Mouse (Mus musculus): ENCODE measurements at regions not wholly inside any gene's neighbourhood (a gene's known extent, or its start where the extent isn't known, plus 50 kb on each side); places are given as distances from the start of the nearest gene placed in this dataset.

DNA sequence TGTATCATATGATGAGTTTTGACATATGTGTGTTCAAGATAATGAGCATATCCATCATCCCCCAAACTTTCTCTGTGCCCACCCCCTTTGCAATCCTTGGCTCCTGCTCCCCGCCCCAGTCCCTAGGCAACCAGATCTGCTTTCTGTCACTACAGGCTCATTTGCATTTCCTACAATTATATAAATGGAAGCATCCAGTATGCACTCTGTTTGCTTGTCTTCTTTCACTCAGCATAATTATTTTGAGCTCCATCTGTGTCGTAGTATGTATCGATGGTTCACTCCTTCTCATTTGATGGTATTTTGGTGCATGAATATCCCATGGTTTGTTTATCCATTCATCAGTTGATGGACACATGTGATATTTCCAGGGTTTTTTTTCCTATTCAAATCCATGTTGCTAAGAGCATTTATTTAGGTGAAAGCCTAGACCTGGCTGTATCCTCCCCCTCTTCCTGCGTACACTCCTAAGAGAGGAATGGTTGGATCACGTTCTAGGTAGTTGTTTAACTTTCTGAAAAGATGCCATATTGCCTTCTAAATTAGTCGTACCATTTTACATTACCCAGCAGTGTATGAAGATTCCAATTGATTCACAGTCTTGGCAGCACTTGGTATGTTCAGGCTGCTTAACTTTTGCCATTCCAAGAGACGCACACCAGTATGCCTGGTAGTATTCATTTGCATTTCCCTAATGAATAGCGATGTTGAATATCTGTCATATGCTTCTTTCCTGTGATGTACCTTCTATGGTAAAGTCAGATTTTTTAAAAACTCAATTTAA, 127.1 kb upstream of the Gm4791 start:
- no peak overlapping the region for H3K4me2 ChIP-seq
- H3K36me3 ChIP-seq = no peaks in the 10 kb centered on the region
- H3K9me3 ChIP-seq (replicated peaks) = no peaks in the 10 kb centered on the region
- no peak overlapping the region for H3K9ac ChIP-seq
- WGBS = 85% methylated on average over 8 of the region's 8 CpGs
- H3K27ac ChIP-seq = no peak overlapping the region
- no peaks in the 10 kb centered on the region for H3K4me1 ChIP-seq (replicated peaks)
- ATAC-seq (replicated peaks; ENCODE audit: insufficient number of reproducible peaks, insufficient read depth, low FRiP score, low read depth) = no peak
- no peaks in the 10 kb centered on the region for H3K27me3 ChIP-seq
- H3K4me3 ChIP-seq = no peak overlapping the region

DNA sequence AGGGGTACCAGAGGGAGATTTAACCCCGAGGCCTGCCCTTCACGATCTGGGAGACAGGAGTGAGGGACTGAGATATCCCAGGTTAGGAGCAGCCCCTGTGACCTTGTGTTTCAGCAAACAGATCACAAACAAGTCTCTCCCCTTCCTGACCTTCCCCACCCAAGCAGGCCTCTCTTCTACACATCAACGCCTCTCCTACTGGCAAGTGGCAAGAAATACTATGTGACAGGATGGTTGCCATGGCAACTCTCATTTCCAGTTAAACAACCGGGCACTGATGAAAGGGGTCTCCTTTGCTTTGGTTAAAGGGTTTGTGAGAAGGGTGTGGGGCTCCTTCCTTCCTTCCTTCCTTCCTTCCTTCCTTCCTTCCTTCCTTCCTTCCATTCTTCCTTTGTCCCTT, 134.6 kb upstream of the Gm4791 start:
- H3K27ac ChIP-seq = no peak overlapping the region
- H3K4me2 ChIP-seq = no peak overlapping the region
- no peaks in the 10 kb centered on the region for H3K27me3 ChIP-seq
- H3K4me1 ChIP-seq (replicated peaks) = no peaks in the 10 kb centered on the region
- H3K9ac ChIP-seq = no peak overlapping the region
- WGBS = 29% methylated on average over 4 of the region's 4 CpGs
- H3K9me3 ChIP-seq (replicated peaks) = no peaks in the 10 kb centered on the region
- ATAC-seq (replicated peaks; ENCODE audit: insufficient number of reproducible peaks, insufficient read depth, low FRiP score, low read depth) = no peak
- no peaks in the 10 kb centered on the region for H3K36me3 ChIP-seq
- no peak overlapping the region for H3K4me3 ChIP-seq

DNA sequence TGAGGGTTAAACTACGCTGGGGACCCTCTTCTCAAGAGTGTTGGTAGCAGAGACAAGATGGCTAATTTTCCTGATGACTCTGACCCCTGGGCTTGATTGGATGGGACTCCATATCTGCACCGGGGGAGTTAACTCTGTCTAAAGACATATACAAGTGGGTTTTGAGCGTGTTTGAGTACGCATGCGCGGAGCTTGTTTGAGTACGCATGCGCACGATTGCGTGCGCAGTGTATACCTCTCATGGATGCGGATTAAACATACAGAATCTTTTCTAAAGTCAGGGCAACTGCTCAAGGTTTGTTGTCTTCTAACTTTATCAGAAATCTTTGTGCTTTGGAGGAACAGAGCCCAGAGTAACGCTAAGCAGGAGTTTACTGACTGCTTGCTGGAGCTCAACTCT, 146.8 kb upstream of the Gm4791 start:
- H3K4me3 ChIP-seq = no peak overlapping the region
- no peak for ATAC-seq (replicated peaks; ENCODE audit: insufficient number of reproducible peaks, insufficient read depth, low FRiP score, low read depth)
- no peaks in the 10 kb centered on the region for H3K4me1 ChIP-seq (replicated peaks)
- no peak overlapping the region for H3K9ac ChIP-seq
- 89% methylated on average over 13 of the region's 13 CpGs for WGBS
- H3K9me3 ChIP-seq (replicated peaks) = no peaks in the 10 kb centered on the region
- H3K4me2 ChIP-seq = no peak overlapping the region
- H3K27me3 ChIP-seq = peaks cover 6% of the 10 kb centered on the region; the same call in 1 of the 2 replicates
- no peaks in the 10 kb centered on the region for H3K36me3 ChIP-seq
- no peak overlapping the region for H3K27ac ChIP-seq

DNA sequence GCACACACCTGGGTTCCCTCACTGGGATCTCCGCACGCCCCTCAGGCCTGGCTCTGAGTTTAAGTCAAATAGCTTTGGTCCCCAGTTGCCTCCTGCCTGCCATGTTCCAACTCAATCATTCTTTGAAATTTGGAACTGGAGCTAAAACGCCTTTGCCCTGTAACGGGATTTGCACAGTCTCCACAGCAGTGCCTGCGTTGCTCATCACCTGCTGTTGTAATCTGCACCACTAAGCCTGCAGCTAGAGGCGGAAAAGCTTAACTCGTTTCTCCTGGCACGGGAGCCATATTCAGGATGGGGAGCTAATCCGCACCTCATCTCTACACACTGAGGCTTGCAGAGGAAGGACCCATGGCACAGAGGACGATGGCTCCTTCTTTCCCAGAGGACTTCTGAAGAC, 147.2 kb upstream of the Gm4791 start:
- ATAC-seq (replicated peaks; ENCODE audit: insufficient number of reproducible peaks, insufficient read depth, low FRiP score, low read depth) = no peak
- Histone ChIP-seq H3K27ac (no peak overlapping the region), H3K9ac (no peak overlapping the region), H3K36me3 (no peaks in the 10 kb centered on the region), H3K9me3 (replicated peaks) (no peaks in the 10 kb centered on the region), H3K4me3 (no peak overlapping the region), H3K4me2 (no peak overlapping the region), H3K27me3 (peaks cover 6% of the 10 kb centered on the region; the same call in 1 of the 2 replicates), H3K4me1 (replicated peaks) (no peaks in the 10 kb centered on the region)
- 72% methylated on average over 10 of the region's 10 CpGs for WGBS

DNA sequence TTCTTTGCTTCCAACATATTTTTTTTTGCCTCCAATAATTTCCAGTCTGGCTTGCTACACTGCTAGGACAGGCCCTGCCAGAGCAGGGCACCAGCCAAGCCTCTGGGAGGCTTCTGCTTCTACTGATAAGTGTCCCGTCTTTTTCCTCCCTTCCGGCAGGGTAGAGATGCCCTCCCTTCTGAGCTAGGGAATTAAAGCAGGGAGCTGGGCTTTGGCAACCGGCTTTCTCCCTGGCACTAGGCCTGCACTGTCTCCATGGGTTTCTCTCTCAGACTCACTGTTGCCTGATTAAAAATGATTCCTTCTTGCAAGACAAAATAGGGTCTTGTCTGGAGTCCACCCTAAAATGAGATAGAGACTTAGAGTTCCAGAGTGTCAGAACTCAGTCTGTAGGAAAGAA, 153.3 kb upstream of the Gm4791 start:
- 36% methylated on average over 3 of the region's 3 CpGs for WGBS

DNA sequence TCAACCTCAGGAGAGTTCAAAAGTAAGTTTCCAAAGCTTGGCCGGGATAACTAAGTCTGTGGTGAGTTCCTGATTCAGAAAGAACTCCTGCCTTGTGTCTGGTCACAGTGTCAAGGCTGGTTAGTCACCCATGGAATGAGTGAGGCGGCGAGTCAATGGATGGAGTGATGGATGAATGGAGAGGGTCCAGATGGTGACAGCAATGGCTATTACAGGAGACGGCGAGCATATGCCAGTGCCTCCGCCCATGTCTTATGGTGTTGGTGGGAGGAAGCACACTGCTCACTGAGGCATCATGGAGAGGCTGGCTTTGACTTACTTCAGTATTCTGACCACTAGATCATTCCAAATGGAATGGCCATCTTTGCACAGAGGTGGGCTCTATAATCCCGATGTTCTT, 154.8 kb upstream of the Gm4791 start:
- ATAC-seq (replicated peaks; ENCODE audit: insufficient number of reproducible peaks, insufficient read depth, low FRiP score, low read depth) = no peak
- Histone ChIP-seq H3K9ac (no peak overlapping the region), H3K4me1 (replicated peaks) (no peaks in the 10 kb centered on the region), H3K27me3 (no peaks in the 10 kb centered on the region), H3K4me2 (no peak overlapping the region), H3K36me3 (no peaks in the 10 kb centered on the region), H3K4me3 (no peak overlapping the region), H3K27ac (no peak overlapping the region), H3K9me3 (replicated peaks) (no peaks in the 10 kb centered on the region)
- 85% methylated on average over 7 of the region's 7 CpGs for WGBS

More for the DNA sequence above, 153.3 kb upstream of the Gm4791 start:
- H3K4me2 ChIP-seq = no peak overlapping the region
- H3K4me3 ChIP-seq = no peak overlapping the region
- H3K27me3 ChIP-seq = no peaks in the 10 kb centered on the region
- ATAC-seq (replicated peaks; ENCODE audit: insufficient number of reproducible peaks, insufficient read depth, low FRiP score, low read depth) = no peak
- no peak overlapping the region for H3K9ac ChIP-seq
- no peaks in the 10 kb centered on the region for H3K36me3 ChIP-seq
- H3K4me1 ChIP-seq (replicated peaks) = no peaks in the 10 kb centered on the region
- no peak overlapping the region for H3K27ac ChIP-seq
- H3K9me3 ChIP-seq (replicated peaks) = no peaks in the 10 kb centered on the region

DNA sequence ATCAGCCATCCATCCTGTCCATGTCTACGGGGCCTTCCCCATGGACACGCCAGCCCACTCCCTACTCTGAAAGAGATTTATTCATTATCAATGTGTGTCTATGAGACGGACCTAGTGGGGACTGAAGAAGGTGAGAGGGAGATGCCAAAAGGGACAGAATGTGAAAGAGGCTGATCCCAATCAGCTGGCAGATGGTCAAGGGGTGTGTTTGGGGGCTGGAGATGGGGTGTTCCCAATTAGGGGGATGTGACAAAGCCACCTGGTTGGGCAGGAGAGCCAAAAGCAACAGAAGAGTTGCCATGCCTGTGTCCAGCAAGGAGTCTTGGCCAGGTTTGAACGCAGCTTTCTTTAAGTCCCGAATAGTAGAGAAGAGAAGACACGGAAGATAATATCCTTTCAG, 157.0 kb upstream of the Gm4791 start:
- Histone ChIP-seq H3K4me1 (replicated peaks) (no peaks in the 10 kb centered on the region), H3K4me2 (no peak overlapping the region), H3K9ac (no peak overlapping the region), H3K27me3 (no peaks in the 10 kb centered on the region), H3K9me3 (replicated peaks) (no peaks in the 10 kb centered on the region), H3K36me3 (no peaks in the 10 kb centered on the region), H3K27ac (no peak overlapping the region), H3K4me3 (no peak overlapping the region)
- no peak for ATAC-seq (replicated peaks; ENCODE audit: insufficient number of reproducible peaks, insufficient read depth, low FRiP score, low read depth)
- WGBS = 76% methylated on average over 6 of the region's 6 CpGs

DNA sequence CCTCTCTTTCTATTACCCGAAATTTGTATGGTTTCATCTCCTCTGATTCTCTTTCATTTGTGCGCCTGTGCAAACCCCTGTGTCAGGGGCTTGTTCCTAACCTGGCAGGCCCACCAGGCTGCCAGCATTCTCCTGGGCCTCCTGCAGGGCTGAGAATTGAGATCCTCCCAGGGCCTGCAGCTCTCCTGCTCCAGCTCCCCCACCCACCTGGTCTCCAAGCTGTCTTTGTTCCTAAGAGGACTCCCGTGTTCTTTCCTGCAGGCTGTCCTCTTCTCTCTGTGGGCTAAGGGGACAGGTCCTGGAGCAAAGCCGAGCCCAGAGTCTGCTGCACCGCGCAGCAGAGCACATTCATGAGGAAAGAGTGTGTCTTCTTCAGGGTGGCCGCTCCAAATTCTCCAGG, 163.3 kb upstream of the Gm4791 start:
- Histone ChIP-seq H3K4me1 (replicated peaks) (no peaks in the 10 kb centered on the region), H3K4me2 (no peak overlapping the region), H3K27ac (no peak overlapping the region), H3K27me3 (no peaks in the 10 kb centered on the region), H3K9ac (no peak overlapping the region), H3K36me3 (no peaks in the 10 kb centered on the region), H3K9me3 (replicated peaks) (no peaks in the 10 kb centered on the region), H3K4me3 (no peak overlapping the region)
- WGBS = 43% methylated on average over 7 of the region's 7 CpGs
- no peak for ATAC-seq (replicated peaks; ENCODE audit: insufficient number of reproducible peaks, insufficient read depth, low FRiP score, low read depth)

DNA sequence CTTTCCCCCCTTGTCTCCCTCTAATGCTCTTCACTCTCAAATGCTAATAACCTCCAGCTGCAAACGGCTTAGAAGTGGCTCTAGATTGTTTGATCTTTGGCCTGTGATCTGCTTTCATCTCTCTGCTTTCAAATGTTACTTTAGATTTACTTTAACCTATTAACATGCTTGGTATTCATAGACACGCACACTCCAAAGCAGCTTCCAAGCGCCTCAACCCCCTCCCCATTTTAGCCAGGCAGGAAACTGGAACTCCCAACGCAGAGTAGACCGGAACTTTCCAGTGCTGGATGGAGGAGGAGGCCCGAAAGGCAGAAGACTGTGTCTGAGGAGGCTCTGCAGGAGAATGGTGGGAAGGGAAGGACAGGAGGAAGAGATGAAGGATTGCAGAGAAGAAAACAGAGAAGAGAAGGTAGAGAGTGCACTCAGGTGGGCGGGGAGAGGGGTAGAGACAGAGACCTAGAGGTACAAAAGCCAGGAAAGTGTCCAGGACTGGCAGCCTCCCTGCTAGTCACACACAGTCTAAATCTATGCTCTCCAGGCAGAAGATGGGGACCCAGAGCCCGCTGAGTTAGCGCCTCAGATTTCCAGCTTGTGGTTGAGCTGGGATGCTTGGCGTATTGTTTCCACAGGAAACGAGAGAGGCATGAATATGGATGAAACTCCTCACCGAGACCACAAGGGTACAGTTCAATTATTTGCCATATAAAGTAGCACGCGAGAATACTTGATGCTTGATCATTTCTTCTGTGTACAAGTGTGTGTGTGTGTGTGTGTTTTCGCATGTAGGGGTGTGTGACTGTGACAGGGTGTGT, 167.6 kb upstream of the Gm4791 start:
- no peaks in the 10 kb centered on the region for H3K9me3 ChIP-seq (replicated peaks)
- H3K4me1 ChIP-seq (replicated peaks) = no peaks in the 10 kb centered on the region
- H3K4me2 ChIP-seq = no peak overlapping the region
- no peak overlapping the region for H3K9ac ChIP-seq
- no peaks in the 10 kb centered on the region for H3K36me3 ChIP-seq
- H3K27ac ChIP-seq = no peak overlapping the region
- 51% methylated on average over 15 of the region's 15 CpGs for WGBS
- H3K27me3 ChIP-seq = no peaks in the 10 kb centered on the region
- no peak for ATAC-seq (replicated peaks; ENCODE audit: insufficient number of reproducible peaks, insufficient read depth, low FRiP score, low read depth)
- no peak overlapping the region for H3K4me3 ChIP-seq

DNA sequence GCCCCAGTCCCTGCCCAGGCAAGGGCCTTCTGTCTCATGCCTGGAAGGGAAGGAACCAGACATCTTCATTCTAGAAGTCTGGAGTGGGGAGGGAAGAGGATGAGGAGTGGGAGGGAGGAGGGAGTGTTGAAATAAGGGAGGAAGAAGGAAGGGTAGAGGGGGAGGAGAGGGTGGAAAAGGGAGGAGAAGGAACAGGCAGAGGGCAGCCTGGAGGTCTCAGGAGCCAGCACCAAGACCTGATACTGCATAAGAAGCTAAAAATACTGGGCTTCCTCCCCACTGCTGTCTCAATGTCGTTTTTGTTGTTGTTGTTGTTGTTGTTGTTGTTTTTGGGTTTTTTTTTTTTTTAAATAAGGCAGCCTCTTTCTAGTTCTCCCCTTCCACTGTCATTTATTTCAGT, 168.2 kb upstream of the Gm4791 start:
- 0% methylated on average over 1 of the region's 1 CpGs for WGBS
- no peak for ATAC-seq (replicated peaks; ENCODE audit: insufficient number of reproducible peaks, insufficient read depth, low FRiP score, low read depth)
- H3K9me3 ChIP-seq (replicated peaks) = no peaks in the 10 kb centered on the region

DNA sequence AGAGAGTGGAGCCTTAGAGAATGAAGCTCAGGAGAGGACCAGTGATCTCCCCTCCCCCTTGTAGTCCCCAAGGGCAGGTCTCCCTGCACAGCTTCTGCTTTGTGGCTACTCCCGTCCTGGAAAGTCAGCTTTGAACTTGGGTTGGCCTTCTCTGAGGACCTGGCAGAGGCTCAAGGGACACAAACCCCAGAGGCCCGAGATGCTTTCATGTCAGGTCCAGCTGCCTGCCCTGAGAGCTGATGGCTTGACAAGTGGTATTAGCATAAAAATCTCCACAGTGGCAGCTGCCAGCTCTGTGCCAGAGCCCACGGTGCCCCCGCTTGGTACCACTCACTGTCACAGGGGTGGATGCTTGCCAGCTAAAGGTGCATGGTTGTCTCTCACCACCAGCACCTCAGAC, 173.8 kb upstream of the Gm4791 start:
- no peak for ATAC-seq (replicated peaks; ENCODE audit: insufficient number of reproducible peaks, insufficient read depth, low FRiP score, low read depth)
- no peaks in the 10 kb centered on the region for H3K4me1 ChIP-seq (replicated peaks)
- WGBS = 39% methylated on average over 4 of the region's 4 CpGs

More for the DNA sequence above, 168.2 kb upstream of the Gm4791 start:
- Histone ChIP-seq H3K27ac (no peak overlapping the region), H3K4me1 (replicated peaks) (no peaks in the 10 kb centered on the region), H3K27me3 (no peaks in the 10 kb centered on the region), H3K4me2 (no peak overlapping the region), H3K9ac (no peak overlapping the region), H3K4me3 (no peak overlapping the region), H3K36me3 (no peaks in the 10 kb centered on the region)

More for the DNA sequence above, 173.8 kb upstream of the Gm4791 start:
- Histone ChIP-seq H3K9ac (no peak overlapping the region), H3K36me3 (no peaks in the 10 kb centered on the region), H3K27me3 (no peaks in the 10 kb centered on the region), H3K9me3 (replicated peaks) (no peaks in the 10 kb centered on the region), H3K4me3 (no peak overlapping the region), H3K27ac (no peak overlapping the region), H3K4me2 (no peak overlapping the region)
